Mouse (Mus musculus) heart, postnatal 0 days (tissue): Measurements from ENCODE around the gene Foxg1. TPM values are rescaled to one million over a fixed set of nuclear protein-coding genes. Genes with fewer than 3 reads are reported as not detected.

Experiments used
- ATAC-seq: fragments of 200-750 bp; cut with Nextera tagmentation; 2 replicates; pipeline ENCODE4 v1.8.0; 2017; ENCODE audit warnings: low read depth, moderate number of reproducible peaks, moderate library complexity; ENCODE audit not compliant: insufficient read depth
- DNase-seq: peaks from one replicate; pipeline ENCODE4 v3.0.0-alpha.2; 2016; ENCODE audit warnings: low spot score
- H3K27ac ChIP-seq: fragments of 300-500 bp; sonication (generic); 2 replicates; pipeline ENCODE4 v1.5.1; 2014; ENCODE audit warnings: low read depth, mild to moderate bottlenecking
- H3K27me3 ChIP-seq: fragments of 300-500 bp; sonication (generic); 2 replicates; pipeline ENCODE4 v1.6.1; 2014; ENCODE audit warnings: low read length, mixed read lengths; ENCODE audit not compliant: control insufficient read depth, insufficient read depth
- H3K36me3 ChIP-seq: fragments of 300-500 bp; sonication (generic); replicated peaks from 2 replicates; pipeline ENCODE4 v1.6.1; 2014; ENCODE audit warnings: low read length, mixed read lengths; ENCODE audit not compliant: control insufficient read depth, insufficient read depth
- H3K4me1 ChIP-seq: fragments of 300-500 bp; sonication (generic); 2 replicates; pipeline ENCODE4 v1.6.1; 2014; ENCODE audit warnings: antibody characterized with exemption; ENCODE audit not compliant: control insufficient read depth, insufficient read depth
- H3K4me2 ChIP-seq: fragments of 300-500 bp; sonication (generic); 2 replicates; pipeline ENCODE4 v1.6.1; 2014; ENCODE audit warnings: low read depth, mild to moderate bottlenecking, low read length, moderate library complexity
- H3K4me3 ChIP-seq: fragments of 300-500 bp; sonication (generic); 2 replicates; pipeline ENCODE4 v1.5.1; 2014; ENCODE audit warnings: low read depth, low read length
- H3K9ac ChIP-seq: fragments of 300-500 bp; sonication (generic); replicated peaks from 2 replicates; pipeline ENCODE4 v1.6.1; 2014; ENCODE audit warnings: low read depth, low read length, mixed read lengths
- H3K9me3 ChIP-seq: fragments of 300-500 bp; sonication (generic); replicated peaks from 2 replicates; pipeline ENCODE4 v1.6.1; 2016; ENCODE audit warnings: low read length; ENCODE audit not compliant: control insufficient read depth
- CTCF ChIP-seq: IDR thresholded peaks from 2 replicates; pipeline ENCODE4 v1.5.1; 2016; ENCODE audit warnings: antibody characterized with exemption, control low read depth, low read depth
- EP300 ChIP-seq: IDR thresholded peaks from 2 replicates; pipeline ENCODE4 v1.6.1; 2016; ENCODE audit warnings: antibody characterized with exemption, low read depth
- WGBS: fragments of 180-500 bp; shearing (Covaris S2); extraction: QIAGEN DNeasy Blood & Tissue Kit; methylation state at CpG from one replicate; pipeline ENCODE4 v1.1.7; 2014; 5-methylcytosine and 5-hydroxymethylcytosine counted together
- polyA plus RNA-seq: library from polyadenylated mRNA; unstranded; fragments of >200 nt; fragmentation: Nextera tagmentation; extraction: Ambion mirVana; gene quantifications from 2 replicates; pipeline ENCODE4 v1.2.1, GENCODE M21; 2015
- total RNA-seq: library from RNA; depleted of rRNA; stranded (reverse); fragments of >200 nt; gene quantifications from 2 replicates; pipeline ENCODE4 v1.2.3, GENCODE M21; 2014; ENCODE audit warnings: low replicate concordance; rRNA removed

Foxg1 gene
- total and polyA plus RNA-seq, 2 experiments from 2014 or later = not detected

DNA sequence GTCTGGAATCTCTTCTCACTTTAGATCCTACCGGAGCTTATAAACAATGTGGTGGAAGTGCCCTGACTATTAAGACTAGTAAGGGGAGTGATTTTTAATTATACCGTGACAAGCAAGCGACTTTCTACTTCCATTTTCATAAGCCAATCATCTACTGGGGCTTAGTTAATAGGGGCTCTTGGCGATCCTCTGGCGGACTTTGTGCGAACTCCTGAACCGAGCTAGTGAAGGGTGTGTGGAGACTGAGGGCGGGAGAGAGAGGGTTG is 18.3 kb downstream of the Foxg1 start:
- Histone ChIP-seq H3K36me3 (no peaks in the 10 kb centered on the region), H3K4me2 (peak overlapping the region; percentile 48), H3K4me1 (0 out of 2 replicates have a peak, but pooled peaks cover 3% of the 10 kb centered on the region), H3K9ac (no peak overlapping the region), H3K27ac (no peak overlapping the region), H3K27me3 (peaks cover 81% of the 10 kb centered on the region), H3K9me3 (no peaks in the 10 kb centered on the region), H3K4me3 (peak overlapping the region; percentile 44)
- ATAC-seq (no peak), DNase-seq (no peak)
- no peak for TF ChIP-seq CTCF
- no peak for TF ChIP-seq EP300
- WGBS = 0% methylated on average over 8 of the region's 8 CpGs

DNA sequence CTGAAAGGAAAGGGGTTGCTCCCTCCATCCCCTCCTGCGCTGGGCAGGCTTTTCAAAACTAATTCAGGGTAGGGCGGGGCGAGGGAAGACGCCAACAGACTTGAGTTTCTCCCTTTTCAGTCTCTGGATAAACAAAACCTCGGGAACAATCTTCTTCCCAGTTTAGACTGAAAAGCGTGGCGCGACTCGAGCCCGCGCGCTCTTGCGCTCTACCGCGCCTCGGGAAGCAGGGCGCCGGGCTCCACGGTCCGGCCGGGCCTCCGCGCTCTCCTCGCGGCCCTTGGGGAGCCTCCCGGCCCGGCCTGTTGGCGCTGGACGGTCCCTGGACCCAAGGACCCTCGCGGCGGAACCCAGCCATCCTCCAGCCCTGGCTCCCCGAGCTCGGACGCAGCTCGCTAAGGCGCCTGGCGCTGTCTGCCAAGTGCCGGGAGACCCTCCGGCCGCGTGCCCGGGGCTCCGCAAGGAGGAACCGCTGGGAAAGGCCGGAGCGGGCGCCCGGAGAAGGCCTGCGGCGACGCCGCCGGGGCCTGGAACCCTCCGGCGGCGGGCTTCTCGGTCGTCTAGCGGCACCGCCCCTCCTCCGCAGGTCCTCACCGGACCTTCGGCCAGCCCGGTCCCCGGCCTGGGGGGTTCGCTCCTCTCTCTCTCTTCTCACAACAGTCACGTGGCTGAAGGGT is 18.8 kb downstream of the Foxg1 start:
- no peaks in the 10 kb centered on the region for H3K36me3 ChIP-seq
- no peaks in the 10 kb centered on the region for H3K9me3 ChIP-seq
- peak overlapping the region; percentile 48 for H3K4me2 ChIP-seq
- no peak; the same call in 1 of the 2 replicates for ATAC-seq
- DNase-seq = no peak
- H3K27ac ChIP-seq = no peak overlapping the region
- under 1% methylated on average over 61 of the region's 68 CpGs for WGBS
- no peak overlapping the region for H3K9ac ChIP-seq
- H3K27me3 ChIP-seq = peaks cover 77% of the 10 kb centered on the region
- peak overlapping the region; percentile 44 for H3K4me3 ChIP-seq
- TF ChIP-seq EP300 (no peak), CTCF (no peak)
- 0 out of 2 replicates have a peak, but pooled peaks cover 3% of the 10 kb centered on the region for H3K4me1 ChIP-seq

DNA sequence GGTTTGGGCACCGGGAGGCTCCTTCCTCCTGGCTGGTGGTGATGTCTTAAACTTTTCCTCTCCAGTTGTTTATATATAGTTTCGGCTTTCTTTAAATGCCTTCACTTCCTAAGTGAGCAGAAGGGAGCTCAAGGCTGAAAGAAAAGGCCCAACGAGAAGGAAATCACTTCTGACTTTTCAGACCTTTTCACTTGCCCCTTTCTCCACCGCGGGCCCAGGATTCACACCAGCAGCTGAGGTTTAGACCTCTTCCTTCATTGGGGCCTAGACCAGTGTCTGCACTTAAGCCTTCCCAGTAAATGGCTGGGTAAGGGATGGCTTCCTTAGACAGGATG is 19.3 kb downstream of the Foxg1 start:
- no peak for TF ChIP-seq CTCF
- TF ChIP-seq EP300 = no peak
- ATAC-seq = no peak
- Histone ChIP-seq H3K27me3 (peaks cover 76% of the 10 kb centered on the region), H3K4me2 (peak overlapping the region; percentile 48), H3K4me1 (0 out of 2 replicates have a peak, but pooled peaks cover 3% of the 10 kb centered on the region), H3K9me3 (no peaks in the 10 kb centered on the region), H3K4me3 (peak overlapping the region; percentile 44), H3K36me3 (no peaks in the 10 kb centered on the region), H3K9ac (no peak overlapping the region), H3K27ac (no peak overlapping the region)
- WGBS = 2% methylated on average over 5 of the region's 5 CpGs
- no peak for DNase-seq

DNA sequence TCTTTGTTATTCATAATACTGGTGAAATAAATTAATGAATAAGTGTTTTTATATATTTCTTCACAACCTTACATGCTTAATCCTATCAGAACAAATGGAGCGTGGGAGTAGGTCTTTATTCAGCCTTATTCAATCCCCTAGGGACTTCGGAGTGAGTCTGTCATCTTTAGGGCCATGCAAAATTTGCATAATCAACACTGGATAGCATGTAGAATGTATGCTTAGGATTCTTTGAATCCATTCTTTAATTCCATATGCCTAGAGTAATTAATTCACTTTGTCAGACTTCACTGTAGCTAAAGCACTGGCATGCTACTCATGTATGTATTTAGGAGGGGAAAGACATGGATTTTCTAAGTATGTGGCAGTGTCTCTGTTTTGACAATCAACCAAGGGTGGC is 27.4 kb downstream of the Foxg1 start:
- H3K9ac ChIP-seq = no peak overlapping the region
- H3K4me1 ChIP-seq = no peaks in the 10 kb centered on the region
- peaks cover 10% of the 10 kb centered on the region for H3K27me3 ChIP-seq
- no peak overlapping the region for H3K27ac ChIP-seq
- WGBS = 67% methylated on average over 2 of the region's 2 CpGs
- H3K4me3 ChIP-seq = no peak overlapping the region
- DNase-seq = no peak
- no peaks in the 10 kb centered on the region for H3K36me3 ChIP-seq
- H3K9me3 ChIP-seq = no peaks in the 10 kb centered on the region
- no peak overlapping the region for H3K4me2 ChIP-seq
- no peak for TF ChIP-seq EP300
- no peak for TF ChIP-seq CTCF
- ATAC-seq = no peak

DNA sequence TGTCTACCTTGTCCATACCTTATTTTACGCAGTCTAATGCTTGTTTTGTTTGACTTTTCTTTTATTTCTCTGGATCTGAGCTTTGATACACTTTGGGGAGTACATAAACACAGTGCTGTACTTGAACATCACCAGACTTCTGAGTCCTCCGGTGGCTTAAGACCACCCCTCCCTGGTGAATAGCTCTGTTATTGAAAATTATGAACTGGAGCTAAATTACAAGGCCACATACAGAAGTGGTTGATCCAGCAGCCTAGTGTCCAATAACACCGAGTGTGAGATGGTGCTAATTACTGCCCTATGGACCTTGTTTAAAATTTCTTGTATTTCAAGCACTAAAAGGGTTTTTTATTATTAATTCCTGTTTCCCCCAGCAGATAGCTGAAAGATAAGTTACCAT is 35.5 kb downstream of the Foxg1 start:
- 67% methylated on average over 3 of the region's 3 CpGs for WGBS
- ATAC-seq = no peak

More for the DNA sequence above, 35.5 kb downstream of the Foxg1 start:
- Histone ChIP-seq H3K27ac (no peak overlapping the region), H3K4me1 (no peaks in the 10 kb centered on the region), H3K9ac (no peak overlapping the region), H3K36me3 (no peaks in the 10 kb centered on the region), H3K4me3 (no peak overlapping the region), H3K9me3 (no peaks in the 10 kb centered on the region), H3K27me3 (no peaks in the 10 kb centered on the region), H3K4me2 (no peak overlapping the region)
- no peak for DNase-seq
- no peak for TF ChIP-seq EP300
- TF ChIP-seq CTCF = no peak

Other genes with a start within 250 kb of the Foxg1 start
- not detected in 2 replicates for gene Gm43517, start 2.5 kb downstream of the Foxg1 start, total RNA-seq
- not detected in 2 replicates for gene Gm43517, start 2.5 kb downstream of the Foxg1 start, polyA plus RNA-seq